In the genomic region with DNA sequence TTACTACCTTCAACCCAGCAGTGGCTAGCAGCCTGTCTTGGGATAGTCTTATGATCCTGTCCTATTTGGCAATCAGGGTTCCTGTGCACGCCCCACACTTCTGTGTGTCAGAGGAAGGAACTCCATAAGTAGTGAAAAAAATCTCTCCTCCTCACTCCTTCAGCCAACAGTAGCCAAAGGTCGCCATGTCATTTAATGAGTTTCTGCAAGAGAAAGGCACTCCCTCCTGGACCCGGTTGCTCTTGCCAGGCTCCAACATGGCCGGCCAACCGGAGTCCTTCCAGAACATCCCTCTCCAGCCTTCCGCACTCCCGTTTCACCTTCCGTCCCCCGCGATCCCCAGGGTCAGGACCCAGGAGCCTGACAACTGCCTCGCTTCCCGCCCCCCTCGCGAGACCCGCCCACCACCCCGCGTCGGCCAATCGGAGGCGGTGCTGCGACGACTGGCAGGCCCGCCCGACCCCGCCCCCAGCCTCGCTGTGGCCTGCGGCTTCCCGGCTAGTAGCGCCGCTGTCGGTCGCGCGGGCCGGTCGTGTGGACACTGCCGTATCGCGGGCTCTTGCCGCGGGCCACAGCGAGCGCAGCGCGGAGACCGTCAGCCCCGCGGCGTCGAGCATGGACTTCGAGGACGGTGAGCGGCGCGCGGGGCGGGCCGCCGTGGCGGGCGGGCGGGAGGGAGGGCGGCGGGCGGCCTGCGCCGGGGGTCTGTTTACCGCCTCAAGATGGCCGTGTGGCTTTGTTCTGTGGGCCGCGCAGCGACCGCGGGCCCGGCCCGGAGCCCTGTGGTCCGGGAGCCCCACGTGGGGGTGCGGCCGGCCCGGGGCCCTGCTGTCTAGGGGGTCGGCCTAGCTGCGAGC, we compare ENCODE assay signal across 7 mouse cellular contexts. TPM values are rescaled to one million over a fixed set of nuclear protein-coding genes. Genes with fewer than 3 reads are reported as not detected.
A peak's percentile ranks its signal among the peaks of the same experiment; 100 is the strongest.
DNase-seq lines count a peak whose midpoint lies in the region; ATAC-seq lines count a peak whose summit lies in the region.

TSS of gene Zfp326 (plus strand) at position 498 of the 857 bp plus-strand sequence.

- H3K36me3 ChIP-seq in embryonic facial prominence, embryonic 10.5 days (replicated peaks) = peaks cover 15% of the 10 kb centered on the region
- H3K36me3 ChIP-seq in limb, embryonic 10.5 days = peaks cover 18% of the 10 kb centered on the region
- H3K36me3 ChIP-seq in midbrain, embryonic 13.5 days = peaks cover 5% of the 10 kb centered on the region; the same call in 1 of the 2 replicates

- WGBS in embryonic facial prominence, embryonic 10.5 days = under 1% methylated on average over 82 of the region's 83 CpGs
- WGBS in limb, embryonic 10.5 days = under 1% methylated on average over 81 of the region's 83 CpGs
- WGBS in midbrain, embryonic 13.5 days = under 1% methylated on average over 64 of the region's 83 CpGs

- no peaks in the 10 kb centered on the region for H3K9me3 ChIP-seq in embryonic facial prominence, embryonic 10.5 days
- no peaks in the 10 kb centered on the region for H3K9me3 ChIP-seq in limb, embryonic 10.5 days (replicated peaks)
- H3K9me3 ChIP-seq in midbrain, embryonic 13.5 days = no peaks in the 10 kb centered on the region

- H3K4me2 ChIP-seq in midbrain, embryonic 13.5 days (replicated peaks) = peak within 1 kb of the TSS; percentile 64

- DNase-seq in adrenal gland, postnatal 10 days = peak; percentile 98
- peak; percentile 99 for DNase-seq in embryonic facial prominence, embryonic 10.5 days (ENCODE audit: low spot score)
- DNase-seq in kidney, adult 11 months = peak; percentile 92
- peak; percentile 97 for DNase-seq in limb, embryonic 10.5 days (ENCODE audit: low spot score)
- peak; percentile 77 for DNase-seq in spleen, adult 12 weeks (ENCODE audit: low spot score)

- peak within 1 kb of the TSS; percentile 99 for H3K9ac ChIP-seq in midbrain, embryonic 13.5 days (replicated peaks)

- peaks cover 32% of the 10 kb centered on the region for H3K4me1 ChIP-seq in embryonic facial prominence, embryonic 10.5 days
- H3K4me1 ChIP-seq in limb, embryonic 10.5 days = peaks cover 37% of the 10 kb centered on the region
- peaks cover 39% of the 10 kb centered on the region for H3K4me1 ChIP-seq in midbrain, embryonic 13.5 days (replicated peaks)

- H3K4me3 ChIP-seq in embryonic facial prominence, embryonic 10.5 days = peak within 1 kb of the TSS; percentile 99
- H3K4me3 ChIP-seq in limb, embryonic 10.5 days = peak within 1 kb of the TSS; percentile 97
- peak within 1 kb of the TSS; percentile 98 for H3K4me3 ChIP-seq in midbrain, embryonic 13.5 days (replicated peaks)

- ATAC-seq in granulocyte monocyte progenitor cell, adult 5-6 weeks (replicated peaks; ENCODE audit: poor library complexity, severe bottlenecking) = peak; percentile 85
- peak; percentile 96 for ATAC-seq in midbrain, embryonic 13.5 days

- no peaks in the 10 kb centered on the region; the same call in 1 of the 2 replicates for H3K27me3 ChIP-seq in embryonic facial prominence, embryonic 10.5 days (replicated peaks; ENCODE audit: low read depth, poor library complexity, severe bottlenecking)
- H3K27me3 ChIP-seq in limb, embryonic 10.5 days (ENCODE audit: low read depth, poor library complexity, severe bottlenecking) = no peaks in the 10 kb centered on the region
- H3K27me3 ChIP-seq in midbrain, embryonic 13.5 days = 0 out of 2 replicates have a peak, but pooled peaks cover 3% of the 10 kb centered on the region

- H3K27ac ChIP-seq in embryonic facial prominence, embryonic 10.5 days (replicated peaks) = peak within 1 kb of the TSS; percentile 100
- peak within 1 kb of the TSS; percentile 100 for H3K27ac ChIP-seq in limb, embryonic 10.5 days
- peak within 1 kb of the TSS; percentile 91 for H3K27ac ChIP-seq in midbrain, embryonic 13.5 days

RNA-seq across cellular contexts. Expression of gene Zfp326, which starts in this region (rescaled TPM):
- 10 to 100 TPM; 25.3 to 29.7 TPM for total RNA-seq in adrenal gland, postnatal 10 days (2021)
- polyA plus RNA-seq in embryonic facial prominence, embryonic 10.5 days (2016; fragmentation: Nextera tagmentation; extraction: Ambion mirVana) = 53.4 and 56.2 TPM in 2 replicates
- total RNA-seq in granulocyte monocyte progenitor cell, adult 5-6 weeks (2014; fragmentation: Nextera tagmentation) = 33.5 and 33.9 TPM in 2 replicates
- total RNA-seq in granulocyte monocyte progenitor cell, adult 5-6 weeks (2017) = 48.7 and 49.1 TPM in 2 replicates
- 44.0 and 55.8 TPM in 2 replicates for polyA plus RNA-seq in limb, embryonic 10.5 days (2016; fragmentation: Nextera tagmentation; extraction: Ambion mirVana)
- 58.6 and 63.1 TPM in 2 replicates for polyA plus RNA-seq in midbrain, embryonic 13.5 days (2015; fragmentation: Nextera tagmentation; extraction: Ambion mirVana)

Comparison
In these comparisons a context has a peak if more than half of its experiments do, and no peak if none do; other contexts are left out.
1. Peak in every context shown above with its lines: DNase-seq, ATAC-seq, H3K4me3 ChIP-seq and H3K27ac ChIP-seq.